Mouse (Mus musculus) forebrain, embryonic 11.5 days (tissue): ENCODE data around the gene Nrxn2. TPM values are rescaled to one million over a fixed set of nuclear protein-coding genes. Genes with fewer than 3 reads are reported as not detected.

ENCODE experiments used
- ATAC-seq: fragments of 200-750 bp; cut with Nextera tagmentation; replicated peaks from 2 replicates; pipeline ENCODE4 v1.8.0; 2017; ENCODE audit warnings: moderate TSS enrichment; ENCODE audit not compliant: low FRiP score
- DNase-seq: peaks from one replicate; pipeline ENCODE4 v3.0.0-alpha.2; 2017; ENCODE audit warnings: low spot score
- H3K27ac ChIP-seq: fragments of 300-500 bp; sonication (generic); 2 replicates; pipeline ENCODE4 v1.5.1; 2014; ENCODE audit warnings: low read depth, low read length
- H3K27me3 ChIP-seq: fragments of 300-500 bp; sonication (generic); 2 replicates; pipeline ENCODE4 v1.6.1; 2014; ENCODE audit warnings: mild to moderate bottlenecking, low read length, mixed read lengths; ENCODE audit not compliant: control insufficient read depth, insufficient read depth
- H3K36me3 ChIP-seq: fragments of 300-500 bp; sonication (generic); 2 replicates; pipeline ENCODE4 v1.6.1; 2014; ENCODE audit warnings: mild to moderate bottlenecking, low read length, moderate library complexity, mixed read lengths; ENCODE audit not compliant: control insufficient read depth, insufficient read depth
- H3K4me1 ChIP-seq: fragments of 300-500 bp; sonication (generic); replicated peaks from 2 replicates; pipeline ENCODE4 v1.6.1; 2014; ENCODE audit warnings: low read length, mixed read lengths; ENCODE audit not compliant: control insufficient read depth, insufficient read depth
- H3K4me2 ChIP-seq: fragments of 300-500 bp; sonication (generic); 2 replicates; pipeline ENCODE4 v1.6.1; 2014; ENCODE audit warnings: low read depth, mild to moderate bottlenecking, low read length, moderate library complexity, mixed read lengths; ENCODE audit not compliant: severe bottlenecking
- H3K4me3 ChIP-seq: fragments of 300-500 bp; sonication (generic); 2 replicates; pipeline ENCODE4 v1.5.1; 2014; ENCODE audit warnings: low read depth, low read length
- H3K9ac ChIP-seq: fragments of 300-500 bp; sonication (generic); 2 replicates; pipeline ENCODE4 v1.6.1; 2014; ENCODE audit warnings: low read length
- H3K9me3 ChIP-seq: fragments of 300-500 bp; sonication (generic); 2 replicates; pipeline ENCODE4 v1.6.1; 2016; ENCODE audit warnings: low read length, mixed read lengths; ENCODE audit not compliant: control insufficient read depth
- WGBS: fragments of 180-500 bp; shearing (Covaris S2); extraction: QIAGEN DNeasy Blood & Tissue Kit; methylation state at CpG from one replicate; pipeline ENCODE4 v1.1.7; 2014; 5-methylcytosine and 5-hydroxymethylcytosine counted together
- polyA plus RNA-seq: library from polyadenylated mRNA; unstranded; fragments of >200 nt; fragmentation: Nextera tagmentation; extraction: Ambion mirVana; gene quantifications from 2 replicates; pipeline ENCODE4 v1.2.1, GENCODE M21; 2014

The Nrxn2 gene
- polyA plus RNA-seq, 1 experiment from 2014 or later, result 8.1 TPM

GRCm38 (mm10) chr19:6407109-6407508 lies 11.4 kb upstream of the Nrxn2 start:
- WGBS, result 81% methylated on average over 8 of the region's 8 CpGs
- DNase-seq (no peak), ATAC-seq (no peak)
- H3K4me2 ChIP-seq, result no peak overlapping the region
- no peaks in the 10 kb centered on the region for H3K36me3 ChIP-seq
- peaks cover 3% of the 10 kb centered on the region; the same call in 1 of the 2 replicates for H3K4me1 ChIP-seq
- no peak overlapping the region for H3K27ac ChIP-seq
- H3K4me3 ChIP-seq, result no peak overlapping the region
- no peak overlapping the region for H3K9ac ChIP-seq
- H3K9me3 ChIP-seq, result no peaks in the 10 kb centered on the region
- H3K27me3 ChIP-seq, result no peaks in the 10 kb centered on the region; the same call in 1 of the 2 replicates

- H3K4me2 ChIP-seq, result no peak overlapping the region
- no peak overlapping the region for H3K27ac ChIP-seq
- ATAC-seq (no peak), DNase-seq (no peak)
- H3K36me3 ChIP-seq, result no peaks in the 10 kb centered on the region
- H3K9ac ChIP-seq, result no peak overlapping the region; the same call in 1 of the 2 replicates
- 0 out of 2 replicates have a peak, but pooled peaks cover 3% of the 10 kb centered on the region for H3K4me1 ChIP-seq
- H3K4me3 ChIP-seq, result no peak overlapping the region
- no peaks in the 10 kb centered on the region for H3K27me3 ChIP-seq
- no peaks in the 10 kb centered on the region for H3K9me3 ChIP-seq
- 44% methylated on average over 16 of the region's 16 CpGs for WGBS
These were observed 10.6 kb upstream of the Nrxn2 start for GRCm38 (mm10) chr19:6407816-6408510.

- H3K9ac ChIP-seq, result no peak overlapping the region
- H3K9me3 ChIP-seq, result no peaks in the 10 kb centered on the region
- H3K27me3 ChIP-seq, result no peaks in the 10 kb centered on the region
- H3K36me3 ChIP-seq, result no peaks in the 10 kb centered on the region
- H3K4me2 ChIP-seq, result no peak overlapping the region
- no peak overlapping the region for H3K4me3 ChIP-seq
- no peak overlapping the region for H3K27ac ChIP-seq
- ATAC-seq (no peak), DNase-seq (no peak)
- 83% methylated on average over 8 of the region's 8 CpGs for WGBS
- H3K4me1 ChIP-seq, result 0 out of 2 replicates have a peak, but pooled peaks cover 3% of the 10 kb centered on the region
These were observed 9.8 kb upstream of the Nrxn2 start for GRCm38 (mm10) chr19:6408749-6409148.

DNA sequence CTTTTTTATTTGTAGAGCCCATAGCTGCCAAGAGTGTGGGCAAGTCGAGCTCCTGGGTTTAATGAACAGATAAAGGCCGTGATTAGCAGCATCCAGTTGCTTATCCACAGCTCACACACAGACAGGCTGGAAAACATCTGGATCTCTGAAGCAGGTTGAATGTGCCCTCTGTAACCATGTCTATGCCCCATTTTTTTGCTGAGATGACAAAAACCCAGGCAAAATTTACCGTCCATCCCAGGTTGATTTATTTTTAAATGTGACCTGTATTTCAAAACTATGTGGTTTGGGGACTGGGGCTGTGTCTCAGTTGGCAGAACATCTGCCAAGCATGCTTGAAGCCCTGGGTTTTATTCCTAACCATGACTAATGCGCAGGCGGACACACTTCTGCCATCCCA lies 9.4 kb upstream of the Nrxn2 start:
- 73% methylated on average over 5 of the region's 5 CpGs for WGBS
- H3K4me1 ChIP-seq, result 0 out of 2 replicates have a peak, but pooled peaks cover 3% of the 10 kb centered on the region
- ATAC-seq, result no peak

DNA sequence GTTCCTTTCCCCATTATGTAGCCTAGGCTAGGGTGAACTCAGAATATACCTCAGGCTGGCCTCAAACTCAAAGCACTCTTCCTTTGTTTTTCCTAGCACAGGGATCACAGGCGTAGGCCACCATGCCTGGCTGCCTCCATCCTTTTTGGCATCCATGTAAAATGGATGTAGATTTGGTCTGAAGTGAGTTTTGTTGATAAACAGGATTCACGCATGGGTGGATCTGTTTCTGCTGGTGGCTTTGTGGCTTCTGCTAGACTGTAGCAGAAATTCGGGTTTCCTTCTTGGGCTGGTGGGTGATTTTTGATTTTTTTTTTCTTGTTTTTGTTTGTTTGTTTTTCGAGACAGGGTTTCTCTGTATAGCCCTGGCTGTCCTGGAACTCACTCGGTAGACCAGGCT lies 8.6 kb upstream of the Nrxn2 start:
- Histone ChIP-seq H3K27me3 (no peaks in the 10 kb centered on the region), H3K9me3 (no peaks in the 10 kb centered on the region), H3K36me3 (no peaks in the 10 kb centered on the region), H3K9ac (no peak overlapping the region), H3K4me2 (no peak overlapping the region), H3K4me3 (no peak overlapping the region), H3K4me1 (0 out of 2 replicates have a peak, but pooled peaks cover 3% of the 10 kb centered on the region), H3K27ac (no peak overlapping the region)
- 89% methylated on average over 5 of the region's 5 CpGs for WGBS
- DNase-seq, result no peak
- no peak for ATAC-seq

More for the DNA sequence above, 9.4 kb upstream of the Nrxn2 start:
- no peak for DNase-seq
- H3K9ac ChIP-seq, result no peak overlapping the region
- no peaks in the 10 kb centered on the region for H3K9me3 ChIP-seq
- H3K36me3 ChIP-seq, result no peaks in the 10 kb centered on the region
- no peaks in the 10 kb centered on the region for H3K27me3 ChIP-seq
- no peak overlapping the region for H3K27ac ChIP-seq
- no peak overlapping the region for H3K4me2 ChIP-seq
- H3K4me3 ChIP-seq, result no peak overlapping the region

- no peak overlapping the region for H3K27ac ChIP-seq
- DNase-seq, result no peak
- H3K4me1 ChIP-seq, result peaks cover 23% of the 10 kb centered on the region
- H3K9ac ChIP-seq, result no peak overlapping the region
- H3K36me3 ChIP-seq, result no peaks in the 10 kb centered on the region
- H3K9me3 ChIP-seq, result no peaks in the 10 kb centered on the region
- ATAC-seq, result no peak
- H3K27me3 ChIP-seq, result no peaks in the 10 kb centered on the region
- 71% methylated on average over 14 of the region's 14 CpGs for WGBS
- H3K4me3 ChIP-seq, result no peak overlapping the region
- no peak overlapping the region for H3K4me2 ChIP-seq
These were observed 5.7 kb upstream of the Nrxn2 start for GRCm38 (mm10) chr19:6412798-6413197.

- 45% methylated on average over 6 of the region's 6 CpGs for WGBS
- Histone ChIP-seq H3K4me1 (peaks cover 26% of the 10 kb centered on the region), H3K27me3 (peaks cover 13% of the 10 kb centered on the region), H3K9me3 (no peaks in the 10 kb centered on the region), H3K4me2 (no peak overlapping the region), H3K9ac (peak overlapping the region; percentile 27; the same call in 1 of the 2 replicates), H3K36me3 (no peaks in the 10 kb centered on the region), H3K27ac (peak overlapping the region; percentile 46), H3K4me3 (no peak overlapping the region)
- DNase-seq (no peak), ATAC-seq (no peak)
These were observed 3.1 kb upstream of the Nrxn2 start for GRCm38 (mm10) chr19:6415454-6415853.

GRCm38 (mm10) chr19:6416124-6416770 lies 2.3 kb upstream of the Nrxn2 start:
- H3K4me3 ChIP-seq, result no peak overlapping the region
- no peaks in the 10 kb centered on the region for H3K36me3 ChIP-seq
- H3K4me1 ChIP-seq, result peaks cover 22% of the 10 kb centered on the region
- H3K9ac ChIP-seq, result peak overlapping the region; percentile 20
- DNase-seq (peak; percentile 75), ATAC-seq (peak; percentile 42)
- 6% methylated on average over 9 of the region's 9 CpGs for WGBS
- peak overlapping the region; percentile 58; the same call in 1 of the 2 replicates for H3K27ac ChIP-seq
- H3K27me3 ChIP-seq, result peaks cover 19% of the 10 kb centered on the region
- H3K4me2 ChIP-seq, result no peak overlapping the region
- no peaks in the 10 kb centered on the region for H3K9me3 ChIP-seq
